Comparison of ENCODE assay signal across 12 mouse cellular contexts in the genomic region with DNA sequence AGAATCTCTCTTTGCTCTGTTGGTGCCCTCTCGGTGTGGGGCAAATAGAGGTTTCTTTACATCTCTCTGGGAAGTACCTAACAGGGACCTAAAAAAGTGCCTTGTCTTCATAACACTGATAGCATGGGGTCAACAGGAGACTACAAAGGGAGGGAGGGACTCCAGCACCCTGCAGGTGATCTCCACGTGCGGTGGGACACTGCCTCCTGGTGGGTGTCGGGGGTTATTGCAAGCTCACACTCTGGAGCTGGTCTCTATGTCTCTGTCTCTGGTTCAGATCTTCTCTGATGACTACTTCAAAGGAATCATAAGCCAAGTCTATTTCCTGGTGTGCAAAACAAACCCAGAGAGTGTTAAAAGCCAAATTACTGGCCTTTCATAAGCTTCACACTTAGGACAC. TPM values are rescaled to one million over a fixed set of nuclear protein-coding genes. Genes with fewer than 3 reads are reported as not detected.
A peak's percentile ranks its signal among the peaks of the same experiment; 100 is the strongest.
DNase-seq lines count a peak whose midpoint lies in the region; ATAC-seq and TF ChIP-seq lines count a peak whose summit lies in the region.
"Had no signal": no experiment of that assay in that cellular context is flagged by ENCODE, and none has a peak within 500 bp of the region (broad histone marks: within the 10 kb centered on the region; RNA-seq: fewer than 3 reads in every experiment).

No protein-coding gene starts in this region.

- H3K9me3 ChIP-seq in forebrain, postnatal 0 days (ENCODE audit: low read length), result no peaks in the 10 kb centered on the region
- no peaks in the 10 kb centered on the region; the same call in 1 of the 2 replicates for H3K9me3 ChIP-seq in forebrain, embryonic 10.5 days
- H3K9me3 ChIP-seq in liver, embryonic 14.5 days (ENCODE audit: control insufficient read depth, low read length), result no peaks in the 10 kb centered on the region
- no peaks in the 10 kb centered on the region for H3K9me3 ChIP-seq in liver, embryonic 11.5 days (ENCODE audit: control insufficient read depth, low read length)
- peaks cover 4% of the 10 kb centered on the region for H3K9me3 ChIP-seq in CH12.LX (replicated peaks; ENCODE audit: low read length)
- H3K9me3 ChIP-seq: heart, embryonic 13.5 days; hindbrain, embryonic 13.5 days had no signal

- no peak for TF ChIP-seq POLR2A in CH12.LX (IDR thresholded peaks at IDR 0.05; ENCODE audit: low read depth, low read length)

- TF ChIP-seq RAD21 in CH12.LX (IDR thresholded peaks at IDR 0.05; ENCODE audit: low read depth, low read length), result peak; percentile 52

- no peak for ATAC-seq in forebrain, postnatal 0 days
- ATAC-seq in liver, embryonic 14.5 days (ENCODE audit: insufficient read depth), result no peak
- ATAC-seq in liver, embryonic 11.5 days (replicated peaks; ENCODE audit: low FRiP score), result no peak

- peak; percentile 53 for TF ChIP-seq CTCF in forebrain, postnatal 0 days (IDR thresholded peaks at IDR 0.05; ENCODE audit: low read depth)
- peak; percentile 65 for TF ChIP-seq CTCF in liver, embryonic 14.5 days (IDR thresholded peaks at IDR 0.05; ENCODE audit: low read depth)
- peak; percentile 63 to 82 for TF ChIP-seq CTCF in CH12.LX (conservative IDR thresholded peaks at IDR 0.05 in 1 of 2, IDR thresholded peaks at IDR 0.05 in 1 of 2; ENCODE audit: low read depth in 2 of 2, low read length in 2 of 2)

- no peaks in the 10 kb centered on the region for H3K36me3 ChIP-seq in forebrain, postnatal 0 days (ENCODE audit: insufficient read depth)
- no peaks in the 10 kb centered on the region for H3K36me3 ChIP-seq in forebrain, embryonic 10.5 days (replicated peaks)
- H3K36me3 ChIP-seq in liver, embryonic 14.5 days (replicated peaks; ENCODE audit: control insufficient read depth, insufficient read depth, low read depth), result no peaks in the 10 kb centered on the region
- no peaks in the 10 kb centered on the region for H3K36me3 ChIP-seq in liver, embryonic 11.5 days (ENCODE audit: control insufficient read depth, insufficient read depth, low read length)
- H3K36me3 ChIP-seq in CH12.LX (replicated peaks in 1 of 2; ENCODE audit: control insufficient read depth in 1 of 2, insufficient read depth in 1 of 2, low read length in 1 of 2), result no peaks in the 10 kb centered on the region
- H3K36me3 ChIP-seq: heart, embryonic 13.5 days; hindbrain, embryonic 13.5 days had no signal

- H3K4me3 ChIP-seq in forebrain, postnatal 0 days (ENCODE audit: low read depth, low read length), result no peak overlapping the region
- H3K4me3 ChIP-seq in forebrain, embryonic 10.5 days, result no peak overlapping the region
- no peak overlapping the region for H3K4me3 ChIP-seq in liver, embryonic 14.5 days (ENCODE audit: insufficient read depth in 1 of 2, low read depth in 2 of 2, low read length in 2 of 2)
- no peak overlapping the region for H3K4me3 ChIP-seq in liver, embryonic 11.5 days (ENCODE audit: low read depth, low read length)
- H3K4me3 ChIP-seq in CH12.LX (replicated peaks in 1 of 3; ENCODE audit: low read depth in 2 of 3, low read length in 2 of 3, poor library complexity in 1 of 3), result no peak overlapping the region
- H3K4me3 ChIP-seq: erythroblast, embryonic 14.5 days; heart, embryonic 13.5 days; hindbrain, embryonic 13.5 days had no signal

- no peak overlapping the region for H3K9ac ChIP-seq in forebrain, postnatal 0 days
- no peak overlapping the region for H3K9ac ChIP-seq in liver, embryonic 14.5 days (replicated peaks)
- H3K9ac ChIP-seq in liver, embryonic 11.5 days (ENCODE audit: low read depth, low read length), result no peak overlapping the region
- H3K9ac ChIP-seq in CH12.LX (ENCODE audit: insufficient read depth, low read depth), result no peak overlapping the region
- H3K9ac ChIP-seq: heart, embryonic 13.5 days; hindbrain, embryonic 13.5 days had no signal

- WGBS in forebrain, postnatal 0 days, result 60% methylated on average over 4 of the region's 4 CpGs
- 52% methylated on average over 4 of the region's 4 CpGs for WGBS in forebrain, embryonic 10.5 days
- WGBS in liver, embryonic 14.5 days (ENCODE audit: insufficient replicate concordance), result 41% methylated on average over 4 of the region's 4 CpGs
- 43% methylated on average over 4 of the region's 4 CpGs for WGBS in liver, embryonic 11.5 days

- peaks cover 7% of the 10 kb centered on the region; the same call in 1 of the 2 replicates for H3K4me1 ChIP-seq in forebrain, postnatal 0 days (ENCODE audit: insufficient read depth)
- H3K4me1 ChIP-seq in forebrain, embryonic 10.5 days, result peaks cover 32% of the 10 kb centered on the region
- no peaks in the 10 kb centered on the region for H3K4me1 ChIP-seq in liver, embryonic 14.5 days (replicated peaks; ENCODE audit: control insufficient read depth in 2 of 2, insufficient read depth in 2 of 2, low read length in 1 of 2)
- no peaks in the 10 kb centered on the region for H3K4me1 ChIP-seq in liver, embryonic 11.5 days (replicated peaks; ENCODE audit: control insufficient read depth, insufficient read depth, low read length)
- no peaks in the 10 kb centered on the region for H3K4me1 ChIP-seq in CH12.LX (ENCODE audit: control insufficient read depth in 1 of 2, insufficient read depth in 2 of 2)
- H3K4me1 ChIP-seq: heart, embryonic 13.5 days had no signal

- no peak for DNase-seq in forebrain, postnatal 0 days
- no peak for DNase-seq in forebrain, embryonic 10.5 days (ENCODE audit: extremely low spot score, low spot score)
- DNase-seq in liver, embryonic 14.5 days (ENCODE audit: low read depth in 3 of 3, low spot score in 3 of 3), result no peak
- no peak for DNase-seq in liver, embryonic 11.5 days (ENCODE audit: low spot score)
- peak; percentile 17 for DNase-seq in CH12.LX (ENCODE audit: extremely low read depth)
- peak; percentile 1 for DNase-seq in c-Kit-positive CD71-positive TER-119-positive erythroid progenitor cells, embryonic 14.5 days (ENCODE audit: low spot score)
- DNase-seq in embryo, embryonic 9.5 days (ENCODE audit: extremely low spot score), result no peak
- no peak for DNase-seq in layer of hippocampus, postnatal 36 days

- H3K27me3 ChIP-seq in forebrain, postnatal 0 days (ENCODE audit: insufficient read depth, low read length), result no peaks in the 10 kb centered on the region
- peaks cover 6% of the 10 kb centered on the region; the same call in 1 of the 2 replicates for H3K27me3 ChIP-seq in forebrain, embryonic 10.5 days (ENCODE audit: poor library complexity, severe bottlenecking)
- H3K27me3 ChIP-seq in liver, embryonic 14.5 days (ENCODE audit: control insufficient read depth, insufficient read depth, low read length), result no peaks in the 10 kb centered on the region
- no peaks in the 10 kb centered on the region for H3K27me3 ChIP-seq in liver, embryonic 11.5 days (replicated peaks; ENCODE audit: control insufficient read depth, insufficient read depth, low read length)
- peaks cover 39% of the 10 kb centered on the region for H3K27me3 ChIP-seq in CH12.LX (replicated peaks)
- H3K27me3 ChIP-seq: heart, embryonic 13.5 days; hindbrain, embryonic 13.5 days had no signal

- H3K79me2 ChIP-seq in CH12.LX (replicated peaks; ENCODE audit: control insufficient read depth, extremely low read depth, insufficient read depth, poor library complexity, severe bottlenecking), result no peaks in the 10 kb centered on the region

- no peak overlapping the region for H3K27ac ChIP-seq in forebrain, postnatal 0 days (ENCODE audit: low read depth, low read length)
- no peak overlapping the region for H3K27ac ChIP-seq in forebrain, embryonic 10.5 days
- H3K27ac ChIP-seq in liver, embryonic 14.5 days, result no peak overlapping the region
- no peak overlapping the region for H3K27ac ChIP-seq in liver, embryonic 11.5 days (ENCODE audit: low read depth, low read length)
- no peak overlapping the region for H3K27ac ChIP-seq in CH12.LX (ENCODE audit: insufficient read depth, low read depth)
- H3K27ac ChIP-seq: heart, embryonic 13.5 days; hindbrain, embryonic 13.5 days; macrophage had no signal

- no peak for TF ChIP-seq EP300 in liver, embryonic 14.5 days (IDR thresholded peaks at IDR 0.05; ENCODE audit: low read depth)
- TF ChIP-seq EP300 in CH12.LX (IDR thresholded peaks at IDR 0.05; ENCODE audit: low read length), result no peak

- in situ Hi-C loops in CH12.LX (cut with MboI; ENCODE audit: low pct_ligation_motif_present, low pct_unique_long_range_greater_than_20kb, low sequenced_read_pairs), result loop anchor here (5.0 kb wide), 1 partner anchor 57 kb away; no protein-coding TSS in a partner anchor

- dilution Hi-C loops in CH12.LX (cut with MboI; ENCODE audit: extremely low pct_ligation_motif_present, extremely low pct_unique_long_range_greater_than_20kb, low sequenced_read_pairs), result no loop called here

- H3K4me2 ChIP-seq in forebrain, postnatal 0 days (ENCODE audit: low read depth), result no peak overlapping the region
- no peak overlapping the region for H3K4me2 ChIP-seq in liver, embryonic 14.5 days (ENCODE audit: low read depth)
- H3K4me2 ChIP-seq in liver, embryonic 11.5 days, result no peak overlapping the region
- H3K4me2 ChIP-seq in CH12.LX (ENCODE audit: insufficient read depth, low read depth, poor library complexity, severe bottlenecking), result no peak overlapping the region
- H3K4me2 ChIP-seq: heart, embryonic 13.5 days; hindbrain, embryonic 13.5 days had no signal

TF ChIP-seq in CH12.LX, 34 proteins besides CTCF, POLR2A, EP300 and RAD21:
- TF ChIP-seq USF2 (conservative IDR thresholded peaks at IDR 0.05; ENCODE audit: low read depth, low read length), result no peak
- no peak for TF ChIP-seq ZMIZ1 (IDR thresholded peaks at IDR 0.05; ENCODE audit: low read depth, low read length)
- peak; percentile 68 for TF ChIP-seq SMC3 (IDR thresholded peaks at IDR 0.05; ENCODE audit: low read depth, low read length)
- TF ChIP-seq ZC3H11A (IDR thresholded peaks at IDR 0.05; ENCODE audit: low read depth, low read length), result no peak
- TF ChIP-seq BHLHE40 (IDR thresholded peaks at IDR 0.05; ENCODE audit: low read depth, low read length), result peak; percentile 84
- TF ChIP-seq POLR2AphosphoS2 (IDR thresholded peaks at IDR 0.05; ENCODE audit: low read depth, low read length), result no peak
- TF ChIP-seq RCOR1 (conservative IDR thresholded peaks at IDR 0.05; ENCODE audit: low read depth, low read length), result no peak
TF ChIP-seq in CH12.LX: peak in this region for 2.

RNA-seq across cellular contexts. Expression of gene Tmem132b, which starts 47.6 kb away (rescaled TPM):
- 32.2 and 48.9 TPM in 2 replicates for total RNA-seq in forebrain, postnatal 0 days (2014; rRNA removed)
- 5.1 and 7.8 TPM in 2 replicates for polyA plus RNA-seq in forebrain, postnatal 0 days (2015; fragmentation: Nextera tagmentation; extraction: Ambion mirVana)
- 0.20 and 0.27 TPM in 2 replicates for polyA plus RNA-seq in forebrain, embryonic 10.5 days (2016; fragmentation: Nextera tagmentation; extraction: Ambion mirVana)
- polyA plus RNA-seq in liver, embryonic 14.5 days (2012; rRNA removed), result 0.01 TPM in 1 of 2 replicates, not detected in the other
- polyA plus RNA-seq in liver, embryonic 14.5 days (2014; fragmentation: Nextera tagmentation; extraction: Ambion mirVana), result not detected in 2 replicates
- 0.05 and 0.15 TPM in 2 replicates for polyA plus RNA-seq in liver, embryonic 11.5 days (2014; fragmentation: Nextera tagmentation; extraction: Ambion mirVana)
- not detected in 2 replicates for total RNA-seq in CH12.LX (2012; rRNA removed)
- not detected in 2 replicates for total RNA-seq in CH12.LX (2014; rRNA removed)
- not detected in 2 replicates for polyA plus RNA-seq in CH12.LX (2012; ENCODE audit: insufficient read length, low read depth)
- total RNA-seq in layer of hippocampus, postnatal 36 days (2021), result 100 to 1,000 TPM; 114 to 131 TPM
- polyA plus RNA-seq: erythroblast, embryonic 14.5 days; macrophage had no signal

Comparison
In these comparisons a context has a peak if more than half of its experiments do, and no peak if none do; other contexts are left out.
1. DNase-seq: peak in CH12.LX (single experiment) and c-Kit-positive CD71-positive TER-119-positive erythroid progenitor cells, embryonic 14.5 days (single experiment); none in forebrain, postnatal 0 days (single experiment), forebrain, embryonic 10.5 days (single experiment), liver, embryonic 14.5 days (0 of 3), liver, embryonic 11.5 days (single experiment), embryo, embryonic 9.5 days (single experiment) and layer of hippocampus, postnatal 36 days (0 of 2).
2. Peak in every context shown above with its lines, with median percentiles within 50 percentile points of each other: CTCF ChIP-seq.